ENCODE assay signal across 9 mouse cellular contexts in the genomic region with DNA sequence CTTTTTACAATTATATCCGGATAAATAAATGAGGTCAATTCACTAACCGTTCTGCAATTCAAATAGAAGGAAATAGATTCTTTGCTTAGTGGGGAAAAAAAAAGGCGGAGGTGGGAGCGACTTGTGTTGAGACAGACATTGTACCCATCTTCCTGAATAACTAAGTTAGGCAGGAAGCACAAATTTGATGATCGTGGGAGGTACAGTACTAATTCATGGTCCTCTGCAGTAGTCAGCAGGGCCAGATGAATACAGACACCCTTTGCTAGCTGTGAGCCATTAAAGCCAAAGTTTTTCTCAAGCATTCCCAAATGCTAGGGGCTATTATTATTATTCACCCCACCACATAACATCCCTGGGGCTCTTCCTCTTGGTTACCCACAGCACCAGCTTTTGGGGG. TPM values are rescaled to one million over a fixed set of nuclear protein-coding genes. Genes with fewer than 3 reads are reported as not detected.
DNase-seq lines count a peak whose midpoint lies in the region; ATAC-seq lines count a peak whose summit lies in the region.
"Had no signal": no experiment of that assay in that cellular context is flagged by ENCODE, and none has a peak within 500 bp of the region (broad histone marks: within the 10 kb centered on the region; RNA-seq: fewer than 3 reads in every experiment).

No protein-coding gene starts in this region.

- peak overlapping the region; percentile 88 for H3K4me2 ChIP-seq in kidney, embryonic 14.5 days (replicated peaks; ENCODE audit: low read depth, low read length)
- H3K4me2 ChIP-seq in embryonic facial prominence, embryonic 12.5 days (replicated peaks), result peak overlapping the region; percentile 96
- peak overlapping the region; percentile 90 for H3K4me2 ChIP-seq in hindbrain, embryonic 13.5 days
- peak overlapping the region; percentile 91 for H3K4me2 ChIP-seq in midbrain, embryonic 14.5 days (ENCODE audit: low read length)

- no peaks in the 10 kb centered on the region for H3K27me3 ChIP-seq in kidney, embryonic 14.5 days (ENCODE audit: control insufficient read depth, insufficient read depth, low read length)
- H3K27me3 ChIP-seq in embryonic facial prominence, embryonic 12.5 days, result peaks cover 13% of the 10 kb centered on the region; the same call in 1 of the 2 replicates
- H3K27me3 ChIP-seq in hindbrain, embryonic 13.5 days, result peaks cover 4% of the 10 kb centered on the region; the same call in 1 of the 2 replicates
- no peaks in the 10 kb centered on the region for H3K27me3 ChIP-seq in midbrain, embryonic 14.5 days (ENCODE audit: control insufficient read depth, insufficient read depth, low read length)

- peak overlapping the region; percentile 48 for H3K4me3 ChIP-seq in kidney, embryonic 14.5 days (ENCODE audit: low read length)
- peak overlapping the region; percentile 53 for H3K4me3 ChIP-seq in embryonic facial prominence, embryonic 12.5 days
- peak overlapping the region; percentile 72 for H3K4me3 ChIP-seq in hindbrain, embryonic 13.5 days
- peak overlapping the region; percentile 60 for H3K4me3 ChIP-seq in midbrain, embryonic 14.5 days (replicated peaks; ENCODE audit: low read depth, low read length)

- no peak for ATAC-seq in kidney, embryonic 14.5 days (ENCODE audit: low FRiP score, low TSS enrichment)
- ATAC-seq in embryonic facial prominence, embryonic 12.5 days (ENCODE audit: insufficient number of reproducible peaks, insufficient read depth, low FRiP score, low TSS enrichment), result no peak
- ATAC-seq in hindbrain, embryonic 13.5 days (ENCODE audit: low FRiP score), result no peak
- ATAC-seq in midbrain, embryonic 14.5 days (ENCODE audit: low FRiP score, low TSS enrichment), result no peak
- ATAC-seq in erythroblast, adult 5-6 weeks (replicated peaks; ENCODE audit: low FRiP score, poor library complexity, severe bottlenecking), result no peak

- H3K27ac ChIP-seq in kidney, embryonic 14.5 days (ENCODE audit: low read depth, low read length), result no peak overlapping the region
- no peak overlapping the region for H3K27ac ChIP-seq in embryonic facial prominence, embryonic 12.5 days
- no peak overlapping the region; the same call in 1 of the 2 replicates for H3K27ac ChIP-seq in hindbrain, embryonic 13.5 days
- H3K27ac ChIP-seq in midbrain, embryonic 14.5 days (replicated peaks; ENCODE audit: low read depth, low read length), result peak overlapping the region; percentile 66

- peaks cover 11% of the 10 kb centered on the region; the same call in 1 of the 2 replicates for H3K4me1 ChIP-seq in kidney, embryonic 14.5 days (ENCODE audit: control insufficient read depth, insufficient read depth, low read length)
- H3K4me1 ChIP-seq in embryonic facial prominence, embryonic 12.5 days, result peaks cover 11% of the 10 kb centered on the region; the same call in 1 of the 2 replicates
- H3K4me1 ChIP-seq in hindbrain, embryonic 13.5 days (replicated peaks), result peaks cover 16% of the 10 kb centered on the region
- peaks cover 9% of the 10 kb centered on the region; the same call in 1 of the 2 replicates for H3K4me1 ChIP-seq in midbrain, embryonic 14.5 days (ENCODE audit: control insufficient read depth, insufficient read depth, low read length)

- no peak overlapping the region for H3K9ac ChIP-seq in kidney, embryonic 14.5 days (ENCODE audit: low read depth, low read length)
- no peak overlapping the region for H3K9ac ChIP-seq in embryonic facial prominence, embryonic 12.5 days
- peak overlapping the region; percentile 88; the same call in 1 of the 2 replicates for H3K9ac ChIP-seq in hindbrain, embryonic 13.5 days
- peak overlapping the region; percentile 72 for H3K9ac ChIP-seq in midbrain, embryonic 14.5 days (replicated peaks; ENCODE audit: low read length)

- H3K36me3 ChIP-seq in kidney, embryonic 14.5 days (ENCODE audit: control insufficient read depth, insufficient read depth, low read length), result no peaks in the 10 kb centered on the region
- H3K36me3 ChIP-seq in embryonic facial prominence, embryonic 12.5 days, result no peaks in the 10 kb centered on the region
- H3K36me3 ChIP-seq in hindbrain, embryonic 13.5 days, result no peaks in the 10 kb centered on the region
- no peaks in the 10 kb centered on the region for H3K36me3 ChIP-seq in midbrain, embryonic 14.5 days (ENCODE audit: control insufficient read depth, insufficient read depth, low read length)

- H3K9me3 ChIP-seq in kidney, embryonic 14.5 days (ENCODE audit: control insufficient read depth, low read length), result no peaks in the 10 kb centered on the region
- H3K9me3 ChIP-seq in embryonic facial prominence, embryonic 12.5 days, result no peaks in the 10 kb centered on the region
- no peaks in the 10 kb centered on the region for H3K9me3 ChIP-seq in hindbrain, embryonic 13.5 days
- H3K9me3 ChIP-seq in midbrain, embryonic 14.5 days (ENCODE audit: control insufficient read depth, low read length), result no peaks in the 10 kb centered on the region

- 75% methylated on average over 5 of the region's 5 CpGs for WGBS in kidney, embryonic 14.5 days
- WGBS in embryonic facial prominence, embryonic 12.5 days, result 72% methylated on average over 5 of the region's 5 CpGs
- WGBS in hindbrain, embryonic 13.5 days, result 77% methylated on average over 5 of the region's 5 CpGs
- WGBS in midbrain, embryonic 14.5 days, result 82% methylated on average over 5 of the region's 5 CpGs

- DNase-seq in kidney, postnatal 4 days, result no peak
- no peak for DNase-seq in midbrain, embryonic 14.5 days
- no peak for DNase-seq in thymus, postnatal 25 days
- no peak for DNase-seq in urinary bladder, postnatal 25 days (ENCODE audit: low spot score)
- DNase-seq: kidney, adult 18-20 months had no signal

RNA-seq across cellular contexts. Expression of a gene that starts 0.6 kb away (rescaled TPM):
- 0.97 and 1.1 TPM in 2 replicates for polyA plus RNA-seq in kidney, embryonic 14.5 days (2014; fragmentation: Nextera tagmentation; extraction: Ambion mirVana)
- polyA plus RNA-seq in embryonic facial prominence, embryonic 12.5 days (2016; fragmentation: Nextera tagmentation; extraction: Ambion mirVana), result 5.0 and 5.2 TPM in 2 replicates
- polyA plus RNA-seq in hindbrain, embryonic 13.5 days (2015; fragmentation: Nextera tagmentation; extraction: Ambion mirVana), result 2.1 and 2.3 TPM in 2 replicates
- polyA plus RNA-seq in midbrain, embryonic 14.5 days (2014; fragmentation: Nextera tagmentation; extraction: Ambion mirVana), result 3.6 and 4.0 TPM in 2 replicates
- not detected in 2 replicates for total RNA-seq in erythroblast, adult 5-6 weeks (2015; ENCODE audit: low replicate concordance)
- not detected in 2 replicates for total RNA-seq in erythroblast, adult 5-6 weeks (2017; ENCODE audit: low replicate concordance)

Comparison
In these comparisons a context has a peak if more than half of its experiments do, and no peak if none do; other contexts are left out.
1. H3K9ac ChIP-seq: peak in hindbrain, embryonic 13.5 days (single experiment) and midbrain, embryonic 14.5 days (single experiment); none in kidney, embryonic 14.5 days (single experiment) and embryonic facial prominence, embryonic 12.5 days (single experiment).
2. Peak in every context shown above with its lines, with median percentiles within 50 percentile points of each other: H3K4me2 ChIP-seq and H3K4me3 ChIP-seq.